Comparison of ENCODE assay signal across 8 mouse cellular contexts in genomic region chr5:135903551-135904151, GRCm38 (mm10). TPM values are rescaled to one million over a fixed set of nuclear protein-coding genes. Genes with fewer than 3 reads are reported as not detected.
DNase-seq lines count a peak whose midpoint lies in the region; ATAC-seq lines count a peak whose summit lies in the region.

No protein-coding gene starts in this region.

- H3K4me2 ChIP-seq in hindbrain, embryonic 12.5 days (replicated peaks), result peak overlapping the region; percentile 52

- peak overlapping the region; percentile 84 for H3K27ac ChIP-seq in hindbrain, embryonic 12.5 days

- H3K4me1 ChIP-seq in hindbrain, embryonic 12.5 days, result peaks cover 13% of the 10 kb centered on the region

- no peaks in the 10 kb centered on the region for H3K27me3 ChIP-seq in hindbrain, embryonic 12.5 days

- H3K4me3 ChIP-seq in hindbrain, embryonic 12.5 days, result peak overlapping the region; percentile 26

- peaks cover 19% of the 10 kb centered on the region for H3K36me3 ChIP-seq in hindbrain, embryonic 12.5 days

- under 1% methylated on average over 30 of the region's 30 CpGs for WGBS in hindbrain, embryonic 12.5 days

- ATAC-seq in hindbrain, embryonic 12.5 days (ENCODE audit: low FRiP score), result peak; percentile 94

- DNase-seq in NIH3T3 (ENCODE audit: low read depth), result peak; percentile 85
- peak; percentile 99 for DNase-seq in cerebellum, adult 9-11 months
- peak; percentile 88 to 89 for DNase-seq in frontal cortex, postnatal 10 days (ENCODE audit: low spot score in 2 of 2)
- peak; percentile 92 to 93 for DNase-seq in layer of hippocampus, postnatal 14 days (ENCODE audit: low spot score in 2 of 2)
- peak; percentile 95 for DNase-seq in lung, postnatal 10 days
- DNase-seq in ovary, postnatal 36 days (ENCODE audit: low spot score), result peak; percentile 91
- peak; percentile 80 for DNase-seq in thymus, postnatal 14 days

- H3K9ac ChIP-seq in hindbrain, embryonic 12.5 days, result peak overlapping the region; percentile 46

- no peaks in the 10 kb centered on the region for H3K9me3 ChIP-seq in hindbrain, embryonic 12.5 days (replicated peaks)

RNA-seq across cellular contexts. Expression of gene Hspb1, which starts 15.9 kb away (rescaled TPM):
- polyA plus RNA-seq in hindbrain, embryonic 12.5 days (2016; fragmentation: Nextera tagmentation; extraction: Ambion mirVana), result 23.9 and 34.1 TPM in 2 replicates
- 10 to 100 TPM in 1 of 2 experiments, 1 to 10 TPM in 1; 7.1 to 10.5 TPM for total RNA-seq in layer of hippocampus, postnatal 14 days (2021)

RNA-seq across cellular contexts. Expression of gene Ywhag, which starts 30.8 kb away (rescaled TPM):
- 469 and 505 TPM in 2 replicates for polyA plus RNA-seq in hindbrain, embryonic 12.5 days (2016; fragmentation: Nextera tagmentation; extraction: Ambion mirVana)
- total RNA-seq in layer of hippocampus, postnatal 14 days (2021), result 1,000 to 10,000 TPM; 1,522 to 1,558 TPM

Comparison
In these comparisons a context has a peak if more than half of its experiments do, and no peak if none do; other contexts are left out.
1. Peak in every context shown above with its lines: DNase-seq, ATAC-seq, H3K4me3 ChIP-seq and H3K27ac ChIP-seq.